Mouse (Mus musculus): ENCODE data around the gene Ankib1.

- no peak for TF ChIP-seq CTCF (IDR thresholded peaks at IDR 0.05; ENCODE audit: extremely low read depth, insufficient read depth, insufficient read length, insufficient replicate concordance)
- TF ChIP-seq POLR2A (IDR thresholded peaks at IDR 0.05; ENCODE audit: low read depth, low read length), result no peak
Observed at GRCm38 (mm10) chr5:3808472-3808871, 5.7 kb upstream of the Ankib1 start.

Data from spleen, adult 2 months (tissue).